Mouse (Mus musculus) thymus, adult 2 months (tissue): Measurements from ENCODE around the gene Zc3h4. TPM values are rescaled to one million over a fixed set of nuclear protein-coding genes. Genes with fewer than 3 reads are reported as not detected.
A peak's percentile ranks its signal among the peaks of the same experiment; 100 is the strongest.

ENCODE experiments used
- DNase-seq: peaks from one replicate; pipeline ENCODE4 v3.0.0; 2021
- H3K27ac ChIP-seq: fragments of 200-500 bp; 2 replicates; pipeline ENCODE4 v1.5.1; 2012; ENCODE audit warnings: low read length, control low read depth; ENCODE audit not compliant: control insufficient read depth, insufficient read depth
- H3K27me3 ChIP-seq: fragments of 200-500 bp; 2 replicates; pipeline ENCODE4 v1.6.1; 2012; ENCODE audit warnings: mild to moderate bottlenecking, low read length, moderate library complexity, mixed read lengths; ENCODE audit not compliant: control insufficient read depth, insufficient read depth
- H3K36me3 ChIP-seq: fragments of 200-500 bp; 2 replicates; pipeline ENCODE4 v1.6.1; 2012; ENCODE audit warnings: mild to moderate bottlenecking, low read length, moderate library complexity; ENCODE audit not compliant: control insufficient read depth, insufficient read depth
- H3K4me1 ChIP-seq: fragments of 200-500 bp; replicated peaks from 2 replicates; pipeline ENCODE4 v1.6.1; 2012; ENCODE audit warnings: low read length; ENCODE audit not compliant: control insufficient read depth, insufficient read depth
- H3K4me3 ChIP-seq: fragments of 200-500 bp; 2 replicates; pipeline ENCODE4 v1.5.1; 2012; ENCODE audit warnings: mild to moderate bottlenecking, low read length, control low read depth, moderate library complexity; ENCODE audit not compliant: control insufficient read depth, insufficient read depth
- CTCF ChIP-seq: fragments of 200-500 bp; IDR thresholded peaks from 2 replicates; pipeline ENCODE4 v1.5.1; 2012; ENCODE audit warnings: mild to moderate bottlenecking, control low read depth, low read length, moderate library complexity, borderline replicate concordance; ENCODE audit not compliant: control insufficient read depth, poor library complexity, insufficient read depth; ENCODE audit errors: extremely low read depth
- POLR2A ChIP-seq: fragments of 200-500 bp; IDR thresholded peaks from 2 replicates; pipeline ENCODE4 v1.6.1; 2012; ENCODE audit warnings: mild to moderate bottlenecking, low read length, control low read depth, moderate library complexity; ENCODE audit not compliant: control insufficient read depth, poor library complexity, insufficient read depth; ENCODE audit errors: extremely low read depth
- WGBS: fragments of 180-500 bp; shearing (Covaris S2); methylation state at CpG from one replicate; pipeline ENCODE4 v1.1.7; 2018; 5-methylcytosine and 5-hydroxymethylcytosine counted together
- polyA plus RNA-seq: library from polyadenylated mRNA; depleted of rRNA; stranded (reverse); fragments of >200 nt; gene quantifications from 2 replicates; pipeline ENCODE4 v1.2.3, GENCODE M21; 2012

The Zc3h4 gene
- polyA plus RNA-seq, 1 experiment: 81.3 TPM

- Histone ChIP-seq H3K27ac (no peak overlapping the region), H3K36me3 (peaks cover 92% of the 10 kb centered on the region), H3K27me3 (no peaks in the 10 kb centered on the region), H3K4me3 (no peak overlapping the region), H3K4me1 (no peaks in the 10 kb centered on the region)
- TF ChIP-seq POLR2A: no peak
- no peak for TF ChIP-seq CTCF
- DNase-seq: no peak
- WGBS: 96% methylated on average over 8 of the region's 8 CpGs
These were observed 19.9 kb downstream of the Zc3h4 start for GRCm38 (mm10) chr7:16420493-16421118.

GRCm38 (mm10) chr7:16422222-16422856 is 21.6 kb downstream of the Zc3h4 start:
- Histone ChIP-seq H3K27me3 (no peaks in the 10 kb centered on the region), H3K36me3 (peaks cover 92% of the 10 kb centered on the region), H3K4me3 (no peak overlapping the region), H3K27ac (no peak overlapping the region), H3K4me1 (no peaks in the 10 kb centered on the region)
- no peak for DNase-seq
- WGBS: 97% methylated on average over 18 of the region's 18 CpGs
- TF ChIP-seq CTCF (no peak), POLR2A (no peak)

GRCm38 (mm10) chr7:16423731-16424130 is 23.0 kb downstream of the Zc3h4 start:
- Histone ChIP-seq H3K27ac (no peak overlapping the region), H3K36me3 (peaks cover 90% of the 10 kb centered on the region), H3K4me1 (no peaks in the 10 kb centered on the region), H3K4me3 (no peak overlapping the region), H3K27me3 (no peaks in the 10 kb centered on the region)
- WGBS: 94% methylated on average over 9 of the region's 9 CpGs
- DNase-seq: no peak
- no peak for TF ChIP-seq POLR2A
- TF ChIP-seq CTCF: no peak

- Histone ChIP-seq H3K36me3 (peaks cover 90% of the 10 kb centered on the region), H3K27ac (no peak overlapping the region), H3K27me3 (no peaks in the 10 kb centered on the region), H3K4me1 (no peaks in the 10 kb centered on the region), H3K4me3 (no peak overlapping the region)
- DNase-seq: no peak
- WGBS: 96% methylated on average over 10 of the region's 10 CpGs
- TF ChIP-seq CTCF (no peak), POLR2A (no peak)
These were observed 25.0 kb downstream of the Zc3h4 start for GRCm38 (mm10) chr7:16425721-16426120.

GRCm38 (mm10) chr7:16426129-16426729 is 25.5 kb downstream of the Zc3h4 start:
- WGBS: 81% methylated on average over 4 of the region's 4 CpGs
- Histone ChIP-seq H3K4me1 (no peaks in the 10 kb centered on the region), H3K27ac (no peak overlapping the region), H3K36me3 (peaks cover 90% of the 10 kb centered on the region), H3K4me3 (no peak overlapping the region), H3K27me3 (no peaks in the 10 kb centered on the region)
- no peak for TF ChIP-seq POLR2A
- TF ChIP-seq CTCF: peak; percentile 90
- DNase-seq: peak; percentile 72

- Histone ChIP-seq H3K4me1 (no peaks in the 10 kb centered on the region), H3K4me3 (no peak overlapping the region), H3K27me3 (no peaks in the 10 kb centered on the region), H3K27ac (no peak overlapping the region), H3K36me3 (peaks cover 75% of the 10 kb centered on the region)
- WGBS: 94% methylated on average over 3 of the region's 3 CpGs
- DNase-seq: no peak
- TF ChIP-seq CTCF (no peak), POLR2A (no peak)
These were observed 32.8 kb downstream of the Zc3h4 start for GRCm38 (mm10) chr7:16433352-16433971.

GRCm38 (mm10) chr7:16435088-16435487 is 34.4 kb downstream of the Zc3h4 start:
- Histone ChIP-seq H3K27me3 (no peaks in the 10 kb centered on the region), H3K36me3 (peaks cover 58% of the 10 kb centered on the region), H3K4me3 (no peak overlapping the region), H3K27ac (no peak overlapping the region), H3K4me1 (no peaks in the 10 kb centered on the region)
- TF ChIP-seq POLR2A (no peak), CTCF (no peak)
- DNase-seq: no peak
- 92% methylated on average over 9 of the region's 9 CpGs for WGBS
